Mouse (Mus musculus) hindbrain, postnatal 0 days (tissue): Measurements from ENCODE around the gene Ostf1. TPM values are rescaled to one million over a fixed set of nuclear protein-coding genes. Genes with fewer than 3 reads are reported as not detected.
A peak's percentile ranks its signal among the peaks of the same experiment; 100 is the strongest.

Source experiments
- ATAC-seq: fragments of 200-750 bp; cut with Nextera tagmentation; 2 replicates; pipeline ENCODE4 v1.8.0; 2017; ENCODE audit warnings: mild to moderate bottlenecking, moderate TSS enrichment, moderate library complexity
- DNase-seq: peaks from one replicate; pipeline ENCODE4 v3.0.0-alpha.2; 2015; ENCODE audit warnings: low spot score
- H3K27ac ChIP-seq: fragments of 300-500 bp; sonication (generic); 2 replicates; pipeline ENCODE4 v1.5.1; 2014; ENCODE audit warnings: mild to moderate bottlenecking
- H3K27me3 ChIP-seq: fragments of 300-500 bp; sonication (generic); 2 replicates; pipeline ENCODE4 v1.6.1; 2014; ENCODE audit warnings: low read length, mixed read lengths; ENCODE audit not compliant: insufficient read depth
- H3K36me3 ChIP-seq: fragments of 300-500 bp; sonication (generic); 2 replicates; pipeline ENCODE4 v1.6.1; 2014; ENCODE audit warnings: low read length, mixed read lengths; ENCODE audit not compliant: insufficient read depth
- H3K4me1 ChIP-seq: fragments of 300-500 bp; sonication (generic); 2 replicates; pipeline ENCODE4 v1.6.1; 2014; ENCODE audit warnings: antibody characterized with exemption, low read length, mixed read lengths; ENCODE audit not compliant: insufficient read depth
- H3K4me2 ChIP-seq: fragments of 300-500 bp; sonication (generic); 2 replicates; pipeline ENCODE4 v1.6.1; 2014; ENCODE audit warnings: low read depth, mild to moderate bottlenecking, low read length, moderate library complexity, mixed read lengths
- H3K4me3 ChIP-seq: fragments of 300-500 bp; sonication (generic); 2 replicates; pipeline ENCODE4 v1.5.1; 2014; ENCODE audit warnings: low read length
- H3K9ac ChIP-seq: fragments of 300-500 bp; sonication (generic); replicated peaks from 2 replicates; pipeline ENCODE4 v1.6.1; 2014; ENCODE audit warnings: mild to moderate bottlenecking, low read length, moderate library complexity, mixed read lengths
- H3K9me3 ChIP-seq: fragments of 300-500 bp; sonication (generic); 2 replicates; pipeline ENCODE4 v1.6.1; 2016; ENCODE audit warnings: low read length, mixed read lengths
- CTCF ChIP-seq: IDR thresholded peaks from 2 replicates; pipeline ENCODE4 v1.5.1; 2016; ENCODE audit warnings: antibody characterized with exemption, control low read depth, low read depth
- WGBS: fragments of 180-500 bp; shearing (Covaris S2); extraction: QIAGEN DNeasy Blood & Tissue Kit; methylation state at CpG from one replicate; pipeline ENCODE4 v1.1.7; 2014; 5-methylcytosine and 5-hydroxymethylcytosine counted together
- polyA plus RNA-seq: library from polyadenylated mRNA; unstranded; fragments of >200 nt; fragmentation: Nextera tagmentation; extraction: Ambion mirVana; gene quantifications from 2 replicates; pipeline ENCODE4 v1.2.1, GENCODE M21; 2015
- total RNA-seq: library from RNA; depleted of rRNA; stranded (reverse); fragments of >200 nt; gene quantifications from 2 replicates; pipeline ENCODE4 v1.2.3, GENCODE M21; 2014

The Ostf1 gene
- total and polyA plus RNA-seq, 2 experiments from 2014 or later, result 42.4 to 67.9 TPM

- Histone ChIP-seq H3K4me1 (no peaks in the 10 kb centered on the region), H3K4me3 (no peak overlapping the region), H3K36me3 (no peaks in the 10 kb centered on the region), H3K27me3 (no peaks in the 10 kb centered on the region), H3K4me2 (no peak overlapping the region), H3K9ac (no peak overlapping the region), H3K27ac (no peak overlapping the region), H3K9me3 (no peaks in the 10 kb centered on the region)
- no peak for ATAC-seq
- 88% methylated on average over 1 of the region's 1 CpGs for WGBS
- TF ChIP-seq CTCF, result no peak
- no peak for DNase-seq
Observed at GRCm38 (mm10) chr19:18619691-18620090, 11.9 kb downstream of the Ostf1 start.

GRCm38 (mm10) chr19:18619060-18619459 lies 12.6 kb downstream of the Ostf1 start:
- no peak overlapping the region for H3K27ac ChIP-seq
- no peak overlapping the region for H3K9ac ChIP-seq
- no peak for TF ChIP-seq CTCF
- no peaks in the 10 kb centered on the region for H3K36me3 ChIP-seq
- DNase-seq (no peak), ATAC-seq (no peak)
- WGBS, result 84% methylated on average over 5 of the region's 5 CpGs
- H3K4me1 ChIP-seq, result no peaks in the 10 kb centered on the region
- no peaks in the 10 kb centered on the region for H3K27me3 ChIP-seq
- no peak overlapping the region for H3K4me3 ChIP-seq
- H3K4me2 ChIP-seq, result no peak overlapping the region
- no peaks in the 10 kb centered on the region for H3K9me3 ChIP-seq

- Histone ChIP-seq H3K4me1 (no peaks in the 10 kb centered on the region), H3K4me3 (no peak overlapping the region), H3K4me2 (no peak overlapping the region), H3K27me3 (no peaks in the 10 kb centered on the region), H3K27ac (no peak overlapping the region), H3K9ac (no peak overlapping the region), H3K36me3 (no peaks in the 10 kb centered on the region), H3K9me3 (no peaks in the 10 kb centered on the region)
- WGBS, result 96% methylated on average over 1 of the region's 1 CpGs
- ATAC-seq (no peak), DNase-seq (no peak)
- TF ChIP-seq CTCF, result no peak
Observed at GRCm38 (mm10) chr19:18617504-18617903, 14.1 kb downstream of the Ostf1 start.

- ATAC-seq (no peak), DNase-seq (peak; percentile 4)
- Histone ChIP-seq H3K9me3 (no peaks in the 10 kb centered on the region), H3K4me3 (no peak overlapping the region), H3K36me3 (no peaks in the 10 kb centered on the region), H3K9ac (no peak overlapping the region), H3K27ac (peak overlapping the region; percentile 50; the same call in 1 of the 2 replicates), H3K4me1 (no peaks in the 10 kb centered on the region), H3K4me2 (no peak overlapping the region), H3K27me3 (no peaks in the 10 kb centered on the region)
- TF ChIP-seq CTCF, result no peak
- WGBS, result 70% methylated on average over 9 of the region's 9 CpGs
Observed at GRCm38 (mm10) chr19:18615680-18616240, 15.9 kb downstream of the Ostf1 start.

GRCm38 (mm10) chr19:18614337-18614736 lies 17.3 kb downstream of the Ostf1 start:
- 80% methylated on average over 7 of the region's 7 CpGs for WGBS
- ATAC-seq, result no peak

GRCm38 (mm10) chr19:18608975-18609374 lies 22.6 kb downstream of the Ostf1 start:
- Histone ChIP-seq H3K27ac (no peak overlapping the region), H3K9ac (no peak overlapping the region), H3K4me3 (no peak overlapping the region), H3K9me3 (no peaks in the 10 kb centered on the region), H3K36me3 (no peaks in the 10 kb centered on the region), H3K4me1 (no peaks in the 10 kb centered on the region), H3K4me2 (no peak overlapping the region), H3K27me3 (no peaks in the 10 kb centered on the region)
- WGBS, result 76% methylated on average over 6 of the region's 6 CpGs
- ATAC-seq (no peak), DNase-seq (no peak)
- no peak for TF ChIP-seq CTCF

More at GRCm38 (mm10) chr19:18614337-18614736, 17.3 kb downstream of the Ostf1 start:
- Histone ChIP-seq H3K9me3 (no peaks in the 10 kb centered on the region), H3K4me2 (no peak overlapping the region), H3K36me3 (no peaks in the 10 kb centered on the region), H3K9ac (no peak overlapping the region), H3K4me3 (no peak overlapping the region), H3K4me1 (no peaks in the 10 kb centered on the region), H3K27me3 (no peaks in the 10 kb centered on the region), H3K27ac (no peak overlapping the region)
- TF ChIP-seq CTCF, result no peak
- no peak for DNase-seq

- H3K4me1 ChIP-seq, result no peaks in the 10 kb centered on the region
- no peak overlapping the region for H3K4me3 ChIP-seq
- WGBS, result 59% methylated on average over 7 of the region's 7 CpGs
- no peaks in the 10 kb centered on the region for H3K9me3 ChIP-seq
- no peak overlapping the region for H3K4me2 ChIP-seq
- no peaks in the 10 kb centered on the region for H3K27me3 ChIP-seq
- H3K9ac ChIP-seq, result no peak overlapping the region
- DNase-seq (no peak), ATAC-seq (no peak)
- TF ChIP-seq CTCF, result no peak
- H3K27ac ChIP-seq, result no peak overlapping the region
- no peaks in the 10 kb centered on the region for H3K36me3 ChIP-seq
Observed at GRCm38 (mm10) chr19:18607907-18608306, 23.7 kb downstream of the Ostf1 start.
